Mouse (Mus musculus): ENCODE measurements around the gene Tube1. TPM values are rescaled to one million over a fixed set of nuclear protein-coding genes. Genes with fewer than 3 reads are reported as not detected.

Gene Tube1
- polyA plus RNA-seq, 1 experiment from 2014 or later = 13.7 TPM

Other genes starting within 250 kb of the Tube1 start
- gene Lama4, start 168.5 kb upstream of the Tube1 start, polyA plus RNA-seq (2015; fragmentation: Nextera tagmentation; extraction: Ambion mirVana) = 83.9 and 85.8 TPM in 2 replicates
- gene Fam229b, start 62 bp upstream of the Tube1 start, polyA plus RNA-seq (2015; fragmentation: Nextera tagmentation; extraction: Ambion mirVana) = 7.8 and 9.9 TPM in 2 replicates
- 0.67 and 1.2 TPM in 2 replicates for gene Ccn6, start 29.8 kb downstream of the Tube1 start, polyA plus RNA-seq (2015; fragmentation: Nextera tagmentation; extraction: Ambion mirVana)
- 34.5 and 38.6 TPM in 2 replicates for gene Fyn, start 234.9 kb downstream of the Tube1 start, polyA plus RNA-seq (2015; fragmentation: Nextera tagmentation; extraction: Ambion mirVana)